Mouse (Mus musculus): Measurements from ENCODE around the gene Prkca. TPM values are rescaled to one million over a fixed set of nuclear protein-coding genes. Genes with fewer than 3 reads are reported as not detected.

Gene Prkca
- total and polyA plus RNA-seq, 3 experiments, result 15.3 to 30.9 (median 19.9) TPM

GRCm38 (mm10) chr11:108267825-108268224, 75.9 kb downstream of the Prkca start:
- peaks cover 10 to 14% of the 10 kb centered on the region in 2 experiments for H3K4me1 ChIP-seq (ENCODE audit: control insufficient read depth in 1 of 2, insufficient read depth in 2 of 2, low read length in 2 of 2)
- no peak for DNase-seq (ENCODE audit: low read depth, low spot score)
- no peaks in the 10 kb centered on the region for H3K9me3 ChIP-seq (replicated peaks; ENCODE audit: insufficient read depth, low read length)
- H3K9ac ChIP-seq (ENCODE audit: control insufficient read depth, low read depth, low read length, poor library complexity, severe bottlenecking), result no peak overlapping the region
- no peak overlapping the region for H3K4me3 ChIP-seq (ENCODE audit: control insufficient read depth in 1 of 2, insufficient read depth in 1 of 2, low read depth in 2 of 2, low read length in 2 of 2)
- peaks cover 3% of the 10 kb centered on the region; the same call in 1 of the 2 replicates for H3K79me2 ChIP-seq (ENCODE audit: control insufficient read depth, insufficient read depth, low read length, poor library complexity)
- peaks cover 0 to 28% of the 10 kb centered on the region in 2 experiments; a peak in 2 of 4 replicates for H3K36me3 ChIP-seq (ENCODE audit: control insufficient read depth in 1 of 2, insufficient read depth in 2 of 2, low read length in 2 of 2)
- no peak overlapping the region for H3K27ac ChIP-seq (ENCODE audit: control insufficient read depth, low read depth, low read length)
- H3K27me3 ChIP-seq (ENCODE audit: control insufficient read depth in 1 of 2, insufficient read depth in 2 of 2, low read length in 2 of 2), result no peaks in the 10 kb centered on the region
- TF ChIP-seq MAX (IDR thresholded peaks at IDR 0.05; ENCODE audit: low read length), result no peak
- TF ChIP-seq JUND (IDR thresholded peaks at IDR 0.05; ENCODE audit: low read depth, low read length), result no peak
- TF ChIP-seq NELFE (IDR thresholded peaks at IDR 0.05; ENCODE audit: low read depth, low read length), result no peak

DNA sequence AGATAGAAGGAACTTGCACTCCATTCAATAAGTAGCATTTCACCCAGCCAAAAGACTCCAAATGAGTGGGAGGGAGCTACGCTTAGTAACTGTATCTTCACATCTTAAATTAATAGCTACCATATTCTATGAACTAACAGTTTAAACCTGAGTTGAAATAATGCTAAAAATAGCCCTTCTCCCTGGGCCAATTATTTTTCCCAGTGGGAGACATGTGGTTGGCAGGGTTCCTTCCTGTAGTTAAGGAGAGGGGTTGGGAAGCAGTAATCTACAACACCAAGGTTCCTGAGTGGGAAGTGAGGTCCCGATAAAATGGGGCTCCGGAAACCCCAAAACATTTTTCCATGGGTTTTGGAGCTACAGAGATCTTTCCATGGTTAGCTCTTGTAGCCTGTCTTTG, 76.7 kb downstream of the Prkca start:
- TF ChIP-seq TCF12 (IDR thresholded peaks at IDR 0.05; ENCODE audit: low read depth, low read length) (no peak), POLR2A (IDR thresholded peaks at IDR 0.05; ENCODE audit: control insufficient read depth in 1 of 2, insufficient read depth in 1 of 2, low read depth in 1 of 2, low read length in 2 of 2, poor library complexity in 1 of 2) (no peak), ZC3H11A (IDR thresholded peaks at IDR 0.05; ENCODE audit: low read depth, low read length) (no peak)
- Histone ChIP-seq H3K4me3 (ENCODE audit: control insufficient read depth in 1 of 2, insufficient read depth in 1 of 2, low read depth in 2 of 2, low read length in 2 of 2) (no peak overlapping the region), H3K9me3 (replicated peaks; ENCODE audit: insufficient read depth, low read length) (no peaks in the 10 kb centered on the region), H3K27me3 (ENCODE audit: control insufficient read depth in 1 of 2, insufficient read depth in 2 of 2, low read length in 2 of 2) (no peaks in the 10 kb centered on the region), H3K4me1 (ENCODE audit: control insufficient read depth in 1 of 2, insufficient read depth in 2 of 2, low read length in 2 of 2) (peaks cover 10 to 14% of the 10 kb centered on the region in 2 experiments), H3K79me2 (ENCODE audit: control insufficient read depth, insufficient read depth, low read length, poor library complexity) (peaks cover 3% of the 10 kb centered on the region; the same call in 1 of the 2 replicates), H3K36me3 (ENCODE audit: control insufficient read depth in 1 of 2, insufficient read depth in 2 of 2, low read length in 2 of 2) (peaks cover 0 to 26% of the 10 kb centered on the region in 2 experiments; a peak in 2 of 4 replicates), H3K9ac (ENCODE audit: control insufficient read depth, low read depth, low read length, poor library complexity, severe bottlenecking) (no peak overlapping the region), H3K27ac (ENCODE audit: control insufficient read depth, low read depth, low read length) (no peak overlapping the region)
- no peak for DNase-seq (ENCODE audit: low read depth, low spot score)

DNA sequence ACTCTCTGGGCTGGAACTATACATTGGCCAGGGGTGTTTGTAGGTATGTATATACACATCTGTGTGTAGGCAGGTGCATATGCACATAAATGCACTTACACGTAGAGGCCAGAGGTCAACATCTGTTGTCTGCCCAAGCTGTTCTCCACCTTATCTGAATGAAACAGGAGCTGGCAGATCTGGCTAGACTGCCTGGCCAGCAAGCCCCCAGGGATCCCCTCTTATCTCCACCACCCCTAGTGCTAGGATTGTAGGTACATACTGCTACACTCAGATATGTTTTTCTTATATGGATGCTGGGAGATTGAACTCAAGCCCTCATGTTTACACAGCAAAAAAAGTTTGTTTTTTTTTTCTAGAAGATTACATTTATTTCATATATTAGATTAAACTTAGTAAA, 79.9 kb downstream of the Prkca start:
- peaks cover 3% of the 10 kb centered on the region; the same call in 1 of the 2 replicates for H3K79me2 ChIP-seq (ENCODE audit: control insufficient read depth, insufficient read depth, low read length, poor library complexity)
- peak; percentile 52 for DNase-seq (ENCODE audit: low read depth, low spot score)
- peaks cover 10 to 23% of the 10 kb centered on the region in 2 experiments for H3K4me1 ChIP-seq (ENCODE audit: control insufficient read depth in 1 of 2, insufficient read depth in 2 of 2, low read length in 2 of 2)
- peaks cover 0 to 34% of the 10 kb centered on the region in 2 experiments; a peak in 2 of 4 replicates for H3K36me3 ChIP-seq (ENCODE audit: control insufficient read depth in 1 of 2, insufficient read depth in 2 of 2, low read length in 2 of 2)
- H3K27ac ChIP-seq (ENCODE audit: control insufficient read depth, low read depth, low read length), result no peak overlapping the region
- no peaks in the 10 kb centered on the region for H3K9me3 ChIP-seq (replicated peaks; ENCODE audit: insufficient read depth, low read length)
- no peak overlapping the region for H3K9ac ChIP-seq (ENCODE audit: control insufficient read depth, low read depth, low read length, poor library complexity, severe bottlenecking)
- H3K4me3 ChIP-seq (ENCODE audit: control insufficient read depth in 1 of 2, insufficient read depth in 1 of 2, low read depth in 2 of 2, low read length in 2 of 2), result no peak overlapping the region
- H3K27me3 ChIP-seq (ENCODE audit: control insufficient read depth in 1 of 2, insufficient read depth in 2 of 2, low read length in 2 of 2), result no peaks in the 10 kb centered on the region
- TF ChIP-seq ZNF384 (IDR thresholded peaks at IDR 0.05; ENCODE audit: low read depth, low read length) (no peak), KAT2A (conservative IDR thresholded peaks at IDR 0.05; ENCODE audit: low read depth, low read length) (no peak), NELFE (IDR thresholded peaks at IDR 0.05; ENCODE audit: low read depth, low read length) (no peak), SMC3 (IDR thresholded peaks at IDR 0.05; ENCODE audit: low read depth, low read length) (no peak), RCOR1 (IDR thresholded peaks at IDR 0.05; ENCODE audit: low read depth, low read length) (peak; percentile 74), TBP (IDR thresholded peaks at IDR 0.05; ENCODE audit: low read depth, low read length) (peak; percentile 60), MYB (IDR thresholded peaks at IDR 0.05; ENCODE audit: low read depth, low read length) (no peak), MXI1 (IDR thresholded peaks at IDR 0.05; ENCODE audit: low read depth, low read length) (no peak), MAZ (IDR thresholded peaks at IDR 0.05; ENCODE audit: low read depth, low read length) (no peak), CTCF (IDR thresholded peaks at IDR 0.05 in 2 of 3, conservative IDR thresholded peaks at IDR 0.05 in 1 of 3; ENCODE audit: control insufficient read depth in 1 of 3, insufficient read depth in 1 of 3, low read depth in 2 of 3, low read length in 3 of 3, poor library complexity in 1 of 3, severe bottlenecking in 1 of 3) (no peak), GATA1 (IDR thresholded peaks at IDR 0.05; ENCODE audit: low read depth, low read length) (peak; percentile 85), SIN3A (IDR thresholded peaks at IDR 0.05; ENCODE audit: low read length) (0 out of 2 replicates have a peak, but pooled peaks have one; percentile 45), ETS1 (IDR thresholded peaks at IDR 0.05; ENCODE audit: low read depth, low read length) (peak; percentile 71; the same call in 1 of the 2 replicates), EP300 (IDR thresholded peaks at IDR 0.05; ENCODE audit: low read depth in 1 of 2, low read length in 2 of 2) (peak; percentile 78 to 85), JUND (IDR thresholded peaks at IDR 0.05; ENCODE audit: low read depth, low read length) (0 out of 2 replicates have a peak, but pooled peaks have one; percentile 37), NRF1 (IDR thresholded peaks at IDR 0.05; ENCODE audit: insufficient read depth, low read depth, low read length, poor library complexity, severe bottlenecking) (no peak), TCF12 (IDR thresholded peaks at IDR 0.05; ENCODE audit: low read depth, low read length) (peak; percentile 92), MAFK (IDR thresholded peaks at IDR 0.05; ENCODE audit: borderline replicate concordance, low read depth, low read length) (no peak), GABPA (IDR thresholded peaks at IDR 0.05; ENCODE audit: low read depth, low read length) (no peak), POLR2AphosphoS5 (IDR thresholded peaks at IDR 0.05; ENCODE audit: borderline replicate concordance, low read depth, low read length) (no peak), ZC3H11A (IDR thresholded peaks at IDR 0.05; ENCODE audit: low read depth, low read length) (no peak), MEF2A (IDR thresholded peaks at IDR 0.05; ENCODE audit: extremely low read depth, insufficient replicate concordance, low read depth, low read length, poor library complexity, severe bottlenecking) (no peak), CHD1 (IDR thresholded peaks at IDR 0.05; ENCODE audit: low read depth, low read length) (no peak), TAL1 (IDR thresholded peaks at IDR 0.05; ENCODE audit: low read length) (peak; percentile 90)

Data from MEL (cell line).